Mouse (Mus musculus) lung, embryonic 14.5 days (tissue): ENCODE data around the gene Abhd17c. TPM values are rescaled to one million over a fixed set of nuclear protein-coding genes. Genes with fewer than 3 reads are reported as not detected.
A peak's percentile ranks its signal among the peaks of the same experiment; 100 is the strongest.
"Not testable (repeated sequence)": the region's sequence is repeated elsewhere in the genome, so short reads cannot be mapped to it uniquely, and the experiment has no call there.

Experiments
- ATAC-seq: fragments of 200-750 bp; cut with Nextera tagmentation; 2 replicates; pipeline ENCODE4 v1.8.0; 2017; ENCODE audit warnings: mild to moderate bottlenecking, moderate TSS enrichment, moderate library complexity; ENCODE audit not compliant: insufficient read depth
- DNase-seq: peaks from one replicate; pipeline ENCODE4 v3.0.0-alpha.2; 2015
- H3K27ac ChIP-seq: fragments of 300-500 bp; sonication (generic); 2 replicates; pipeline ENCODE4 v1.5.1; 2014; ENCODE audit warnings: low read depth, mild to moderate bottlenecking, moderate library complexity
- H3K27me3 ChIP-seq: fragments of 300-500 bp; sonication (generic); 2 replicates; pipeline ENCODE4 v1.6.1; 2014; ENCODE audit warnings: low read length, control low read depth; ENCODE audit not compliant: insufficient read depth
- H3K36me3 ChIP-seq: fragments of 300-500 bp; sonication (generic); 2 replicates; pipeline ENCODE4 v1.6.1; 2014; ENCODE audit warnings: control low read depth; ENCODE audit not compliant: insufficient read depth
- H3K4me1 ChIP-seq: fragments of 300-500 bp; sonication (generic); 2 replicates; pipeline ENCODE4 v1.6.1; 2014; ENCODE audit warnings: antibody characterized with exemption, control low read depth; ENCODE audit not compliant: insufficient read depth
- H3K4me2 ChIP-seq: fragments of 300-500 bp; sonication (generic); 2 replicates; pipeline ENCODE4 v1.6.1; 2014; ENCODE audit warnings: mild to moderate bottlenecking
- H3K4me3 ChIP-seq: fragments of 300-500 bp; sonication (generic); 2 replicates; pipeline ENCODE4 v1.5.1; 2014; ENCODE audit warnings: low read depth, low read length
- H3K9ac ChIP-seq: fragments of 300-500 bp; sonication (generic); 2 replicates; pipeline ENCODE4 v1.6.1; 2014
- H3K9me3 ChIP-seq: fragments of 300-500 bp; sonication (generic); 2 replicates; pipeline ENCODE4 v1.6.1; 2016; ENCODE audit warnings: low read depth, low read length, control low read depth
- CTCF ChIP-seq: IDR thresholded peaks from 2 replicates; pipeline ENCODE4 v1.5.1; 2016; ENCODE audit warnings: antibody characterized with exemption, low read depth
- WGBS: fragments of 180-500 bp; shearing (Covaris S2); extraction: QIAGEN DNeasy Blood & Tissue Kit; methylation state at CpG from one replicate; pipeline ENCODE4 v1.1.7; 2014; 5-methylcytosine and 5-hydroxymethylcytosine counted together
- polyA plus RNA-seq: library from polyadenylated mRNA; unstranded; fragments of >200 nt; fragmentation: Nextera tagmentation; extraction: Ambion mirVana; gene quantifications from 2 replicates; pipeline ENCODE4 v1.2.1, GENCODE M21; 2014

The Abhd17c gene
- polyA plus RNA-seq, 1 experiment from 2014 or later, result 87.8 TPM

DNA sequence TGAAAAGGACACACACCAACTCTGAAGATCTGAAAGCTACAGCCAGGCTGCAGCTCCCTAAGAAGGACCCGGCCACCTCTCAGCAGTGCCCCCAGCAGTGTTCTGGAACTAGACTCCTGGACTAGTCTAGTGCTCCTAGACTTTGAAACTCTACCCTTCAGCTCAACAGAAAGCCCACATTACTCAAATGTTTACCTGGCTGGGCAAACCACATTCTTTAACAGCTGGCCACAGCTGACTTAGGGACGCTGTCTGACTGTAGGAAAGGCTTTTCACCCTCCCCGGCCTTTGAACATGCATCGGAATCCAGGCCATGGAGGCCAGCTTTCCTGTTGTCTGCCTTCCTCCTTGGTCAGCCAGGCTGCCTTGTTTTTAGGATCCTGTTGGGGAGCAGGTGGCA lies 20.0 kb downstream of the Abhd17c start:
- H3K27me3 ChIP-seq, result no peaks in the 10 kb centered on the region
- H3K9me3 ChIP-seq, result no peaks in the 10 kb centered on the region
- H3K27ac ChIP-seq, result no peak overlapping the region
- H3K36me3 ChIP-seq, result no peaks in the 10 kb centered on the region
- no peak overlapping the region for H3K4me2 ChIP-seq
- no peak overlapping the region for H3K9ac ChIP-seq
- H3K4me3 ChIP-seq, result no peak overlapping the region
- 59% methylated on average over 4 of the region's 4 CpGs for WGBS
- ATAC-seq (no peak), DNase-seq (no peak)
- TF ChIP-seq CTCF, result no peak
- H3K4me1 ChIP-seq, result peaks cover 46% of the 10 kb centered on the region

DNA sequence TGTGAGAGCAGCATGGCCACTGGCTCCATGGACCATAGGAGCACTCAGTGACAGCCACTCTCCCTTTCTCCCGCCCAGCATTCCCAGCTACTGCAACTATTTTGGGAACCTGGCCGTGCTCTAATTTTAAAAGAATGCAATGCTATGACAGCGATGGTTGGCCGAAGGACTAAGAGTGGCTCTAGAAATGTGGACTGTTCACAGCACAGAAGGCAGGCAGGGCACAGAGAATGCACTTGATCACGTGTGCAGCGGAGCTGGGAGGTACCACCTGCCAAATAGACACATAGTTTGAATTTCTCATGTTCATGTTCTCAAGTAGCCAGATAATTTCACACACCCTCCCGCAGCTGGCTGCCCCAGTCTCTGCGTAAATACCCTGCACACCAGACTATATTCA lies 23.0 kb downstream of the Abhd17c start:
- Histone ChIP-seq H3K36me3 (no peaks in the 10 kb centered on the region), H3K27me3 (no peaks in the 10 kb centered on the region), H3K4me3 (no peak overlapping the region), H3K4me2 (no peak overlapping the region), H3K4me1 (peaks cover 38% of the 10 kb centered on the region), H3K9me3 (no peaks in the 10 kb centered on the region), H3K9ac (no peak overlapping the region), H3K27ac (peak overlapping the region; percentile 75)
- 35% methylated on average over 8 of the region's 8 CpGs for WGBS
- DNase-seq (peak; percentile 69), ATAC-seq (peak; percentile 86)
- TF ChIP-seq CTCF, result no peak

DNA sequence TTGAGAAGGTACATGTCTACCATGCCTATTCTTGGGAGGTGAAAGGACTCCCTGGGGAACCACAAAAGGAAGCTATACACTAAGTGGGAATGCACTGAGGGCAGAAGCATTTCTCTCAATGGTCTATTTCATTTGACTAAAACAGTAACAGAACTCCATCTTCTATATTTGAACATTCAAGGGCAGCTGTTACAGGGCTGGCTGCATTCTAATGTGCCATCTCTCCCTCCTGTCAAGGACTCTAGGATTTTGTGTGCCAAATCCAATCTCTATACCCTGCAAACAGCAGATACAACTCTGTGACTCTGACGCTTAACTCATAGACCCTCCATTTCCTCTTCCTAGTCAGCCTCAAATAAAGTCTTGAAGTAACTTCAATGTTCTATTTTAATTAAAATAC lies 26.0 kb downstream of the Abhd17c start:
- Histone ChIP-seq H3K9ac (no peak overlapping the region), H3K36me3 (no peaks in the 10 kb centered on the region), H3K4me2 (no peak overlapping the region), H3K9me3 (no peaks in the 10 kb centered on the region), H3K27ac (no peak overlapping the region), H3K4me3 (no peak overlapping the region), H3K27me3 (no peaks in the 10 kb centered on the region), H3K4me1 (peaks cover 23% of the 10 kb centered on the region)
- WGBS, result 83% methylated on average over 1 of the region's 1 CpGs
- DNase-seq (no peak), ATAC-seq (no peak)
- no peak for TF ChIP-seq CTCF

DNA sequence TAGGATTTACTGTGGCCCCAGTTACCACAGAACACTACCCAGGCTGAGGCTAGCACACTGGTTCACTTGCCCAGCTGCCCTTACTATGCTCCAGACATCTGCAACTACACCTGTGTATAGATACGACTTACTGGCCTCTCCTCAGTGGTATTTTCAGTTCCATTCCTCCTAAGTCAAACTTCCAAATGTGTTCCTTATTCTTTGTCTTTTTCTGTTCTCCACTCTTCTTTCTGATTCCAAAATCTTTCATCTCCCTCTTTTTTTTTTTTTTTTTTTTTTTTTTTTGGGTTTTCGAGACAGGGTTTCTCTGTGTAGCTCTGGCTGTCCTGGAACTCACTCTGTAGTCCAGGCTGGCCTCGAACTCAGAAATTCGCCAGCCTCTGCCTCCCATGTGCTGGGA lies 28.0 kb downstream of the Abhd17c start:
- not testable (repeated sequence) for H3K4me3 ChIP-seq, DNase-seq, H3K36me3 ChIP-seq, ATAC-seq, H3K4me2 ChIP-seq, H3K9ac ChIP-seq, H3K27me3 ChIP-seq, H3K9me3 ChIP-seq, H3K27ac ChIP-seq
- 83% methylated on average over 3 of the region's 4 CpGs for WGBS
- H3K4me1 ChIP-seq, result peaks cover 22% of the 10 kb centered on the region

DNA sequence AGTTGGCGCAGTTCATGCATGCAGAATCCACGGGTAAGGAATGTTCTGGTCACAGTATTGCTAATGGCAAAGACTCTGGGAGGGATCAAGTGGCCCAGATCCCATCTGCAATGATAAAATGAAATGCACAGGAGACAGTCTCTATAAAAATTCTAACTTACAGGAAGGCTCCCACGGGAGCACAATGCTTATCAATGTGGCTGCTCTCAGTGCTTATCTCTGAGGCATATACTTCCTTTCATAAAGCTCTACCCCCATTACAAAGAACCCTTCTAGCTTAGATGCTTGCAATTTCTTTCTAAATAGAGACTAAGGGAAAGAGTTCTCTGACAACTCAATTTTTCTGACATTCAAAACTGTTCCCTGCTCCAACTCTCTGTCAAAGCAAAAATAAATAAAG lies 29.9 kb downstream of the Abhd17c start:
- DNase-seq (no peak), ATAC-seq (no peak)
- Histone ChIP-seq H3K9me3 (no peaks in the 10 kb centered on the region), H3K27ac (no peak overlapping the region), H3K4me3 (no peak overlapping the region), H3K9ac (no peak overlapping the region), H3K4me1 (peaks cover 20% of the 10 kb centered on the region), H3K4me2 (no peak overlapping the region), H3K27me3 (no peaks in the 10 kb centered on the region), H3K36me3 (no peaks in the 10 kb centered on the region)
- 64% methylated on average over 3 of the region's 3 CpGs for WGBS
- no peak for TF ChIP-seq CTCF

DNA sequence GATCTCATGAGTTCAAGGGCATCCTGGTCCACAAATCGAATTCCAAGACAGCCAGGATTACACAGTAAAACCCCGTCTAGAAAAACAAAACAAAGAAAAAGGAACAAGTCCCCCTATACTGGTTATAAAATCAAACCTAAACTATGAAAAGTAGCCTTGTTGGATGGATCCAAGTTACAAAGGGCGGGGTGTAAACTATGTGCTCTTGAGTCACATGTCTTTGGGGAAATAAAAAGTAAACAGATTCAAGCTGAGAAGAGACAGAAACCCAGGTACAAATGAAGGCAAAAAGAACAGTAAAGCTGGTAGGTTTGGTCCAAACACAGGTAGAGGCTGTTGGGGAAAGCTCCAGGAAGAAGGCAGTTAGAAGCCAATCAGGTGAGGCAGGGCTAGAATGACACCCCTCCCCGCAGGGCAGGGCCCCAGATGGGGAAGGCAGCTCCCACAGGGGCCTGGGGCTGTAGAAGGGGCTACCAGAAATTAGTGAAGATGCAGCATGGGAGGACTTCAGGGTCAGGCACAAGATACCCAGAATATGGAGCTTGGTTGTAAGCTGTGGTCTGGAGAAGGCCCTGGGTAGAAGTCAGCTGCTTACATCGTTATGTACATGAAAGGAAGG lies 31.4 kb downstream of the Abhd17c start:
- H3K27ac ChIP-seq, result no peak overlapping the region

DNA sequence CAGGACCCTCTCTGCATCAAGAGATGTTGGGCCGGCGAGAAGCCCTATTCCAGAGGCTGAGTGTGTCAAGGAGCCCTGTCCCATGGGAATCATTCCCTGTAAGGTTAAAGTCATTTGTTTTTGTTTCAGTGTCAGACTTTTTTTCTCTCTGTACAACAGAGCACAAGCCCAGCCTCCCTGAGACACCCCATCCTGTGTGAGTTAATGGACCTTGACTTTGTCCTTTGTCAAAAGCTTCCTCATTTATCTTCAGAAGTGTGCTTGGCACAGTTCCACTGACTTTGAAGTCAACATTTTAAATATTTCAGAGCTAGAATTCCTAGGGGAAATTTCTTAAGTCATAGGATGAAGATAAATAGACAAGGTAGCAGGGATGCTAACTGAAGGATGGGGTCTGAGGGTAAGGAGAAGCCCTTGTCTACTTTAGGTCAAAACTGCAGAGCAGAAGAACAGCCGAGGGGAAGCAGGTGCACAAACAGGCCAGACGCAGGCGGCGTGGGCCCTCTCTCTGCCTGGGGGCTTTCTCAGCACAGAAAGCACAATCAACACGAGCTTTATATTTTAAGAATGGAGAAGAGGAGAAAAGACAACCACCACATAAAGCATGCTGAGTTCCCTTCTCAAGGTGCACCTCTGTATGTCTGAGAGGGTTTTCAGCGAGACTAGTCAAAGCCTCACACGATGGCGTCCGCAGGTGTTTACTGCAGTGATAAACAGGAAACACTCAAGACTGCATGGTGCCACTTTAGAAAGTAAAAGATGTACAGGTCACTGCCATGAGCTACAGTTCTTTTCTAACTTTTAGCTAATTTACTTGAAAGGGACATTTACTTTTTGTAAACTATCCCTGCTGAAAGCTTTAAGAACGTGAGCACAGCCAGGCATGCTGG lies 32.2 kb downstream of the Abhd17c start:
- H3K9me3 ChIP-seq, result no peaks in the 10 kb centered on the region
- H3K4me1 ChIP-seq, result peaks cover 25% of the 10 kb centered on the region
- H3K27me3 ChIP-seq, result no peaks in the 10 kb centered on the region
- peak overlapping the region; percentile 61; the same call in 1 of the 2 replicates for H3K27ac ChIP-seq
- no peak overlapping the region for H3K9ac ChIP-seq
- 62% methylated on average over 12 of the region's 12 CpGs for WGBS
- DNase-seq (peak; percentile 46), ATAC-seq (no peak)
- H3K4me2 ChIP-seq, result no peak overlapping the region
- TF ChIP-seq CTCF, result no peak
- no peak overlapping the region for H3K4me3 ChIP-seq
- H3K36me3 ChIP-seq, result no peaks in the 10 kb centered on the region

More for the DNA sequence above, 31.4 kb downstream of the Abhd17c start:
- no peak for DNase-seq
- Histone ChIP-seq H3K9ac (no peak overlapping the region), H3K9me3 (no peaks in the 10 kb centered on the region), H3K27me3 (no peaks in the 10 kb centered on the region), H3K4me2 (no peak overlapping the region), H3K36me3 (no peaks in the 10 kb centered on the region), H3K4me3 (no peak overlapping the region), H3K4me1 (peaks cover 25% of the 10 kb centered on the region)
- 62% methylated on average over 5 of the region's 5 CpGs for WGBS
- TF ChIP-seq CTCF, result no peak
- ATAC-seq, result no peak
